Mouse (Mus musculus): Measurements from ENCODE around the gene 4933415A04Rik.
A peak's percentile ranks its signal among the peaks of the same experiment; 100 is the strongest.

The 4933415A04Rik gene

DNA sequence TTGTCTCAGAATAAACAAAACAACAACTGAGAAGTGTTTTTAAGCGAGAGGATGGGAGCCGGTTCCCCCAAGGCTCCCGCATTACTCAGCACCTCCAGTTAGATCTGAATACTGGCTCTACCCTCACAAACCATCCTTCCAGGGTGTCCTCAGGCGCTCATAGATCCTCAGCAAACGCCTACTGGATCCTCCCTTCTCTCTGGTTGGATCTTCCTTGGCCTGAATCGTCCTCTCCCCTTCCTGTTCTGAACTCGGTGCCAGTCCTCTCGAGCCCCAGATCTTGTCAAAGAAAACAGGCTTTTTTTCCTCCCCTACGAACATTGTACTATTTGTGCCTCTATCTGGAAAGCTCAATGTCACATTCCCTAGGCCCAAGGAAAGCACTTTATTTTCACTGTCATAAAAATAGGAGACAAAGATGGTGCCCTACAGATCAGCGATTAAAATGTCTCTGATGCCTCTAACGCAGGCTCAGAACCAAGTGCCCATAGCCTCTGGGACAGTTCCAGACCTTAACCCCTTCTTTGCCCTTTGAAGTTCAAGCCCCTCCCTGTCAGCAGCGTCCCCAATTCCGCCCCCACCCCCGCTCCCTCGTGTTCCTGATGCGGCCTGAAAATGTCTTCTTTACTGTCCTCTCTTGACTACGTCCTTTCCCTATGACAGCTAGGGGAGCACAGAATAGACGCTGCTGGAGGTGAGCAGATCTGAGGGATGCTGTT is 40.2 kb downstream of the 4933415A04Rik start:
- DNase-seq (ENCODE audit: extremely low spot score, low read depth, low spot score) = no peak

DNA sequence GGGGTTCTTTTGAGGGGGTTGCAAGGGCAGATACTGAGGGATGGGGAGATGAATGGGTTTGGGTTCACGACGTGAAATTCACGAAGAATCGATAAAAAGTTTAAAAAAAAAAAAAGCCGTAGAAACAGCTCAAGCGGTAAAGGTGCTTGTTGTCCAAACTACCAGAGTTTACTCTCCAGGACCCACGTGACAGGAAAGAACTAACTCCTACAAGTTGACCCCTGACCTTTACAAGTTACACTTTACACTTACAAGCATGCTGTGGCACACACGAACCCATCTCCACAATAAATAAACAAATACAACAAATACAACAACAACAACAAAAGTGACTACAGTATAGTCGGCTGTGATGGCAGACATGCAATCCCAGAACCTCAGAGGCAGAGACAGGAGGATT is 44.8 kb downstream of the 4933415A04Rik start:
- DNase-seq (ENCODE audit: extremely low spot score, low read depth, low spot score) = no peak

DNA sequence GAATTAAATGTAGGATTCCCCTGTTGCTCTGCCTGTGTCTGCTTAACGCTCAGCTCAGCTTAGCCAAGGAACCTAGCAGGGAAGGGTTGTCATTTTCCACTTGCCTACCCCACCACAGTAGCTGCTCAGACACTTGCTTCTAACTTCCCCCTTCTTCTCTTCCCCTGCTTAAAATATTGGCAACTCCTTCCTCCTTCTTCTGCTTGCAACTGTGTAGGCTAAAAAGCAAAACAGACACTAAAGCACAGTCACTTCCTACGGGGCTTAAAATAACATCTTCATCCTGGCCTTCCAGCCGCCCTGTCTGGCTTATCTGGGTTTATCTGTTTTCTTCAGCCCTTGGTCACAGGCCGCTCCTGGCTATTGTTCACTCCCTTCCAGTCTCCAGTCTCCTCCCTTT is 45.7 kb downstream of the 4933415A04Rik start:
- no peak for DNase-seq (ENCODE audit: extremely low spot score, low read depth, low spot score)

DNA sequence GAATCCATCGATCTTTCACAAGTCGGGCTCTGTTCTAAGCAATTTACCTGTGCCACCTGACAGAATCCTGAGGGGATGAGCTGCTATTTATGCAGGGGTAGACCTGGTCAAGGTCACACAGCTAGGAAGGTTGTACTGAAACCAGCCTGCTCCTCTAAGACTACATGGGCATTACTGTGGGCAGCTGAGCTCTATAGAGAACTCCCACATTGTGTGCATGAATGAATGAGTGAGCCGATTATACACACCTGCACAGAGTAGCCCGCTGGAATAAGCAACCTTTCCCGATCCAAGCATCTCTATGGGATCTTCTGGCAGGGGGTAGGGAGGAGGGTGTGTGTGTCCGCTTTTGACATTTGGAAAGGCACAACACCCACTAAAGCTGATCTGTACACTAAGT is 46.3 kb downstream of the 4933415A04Rik start:
- DNase-seq (ENCODE audit: extremely low spot score, low read depth, low spot score) = no peak

DNA sequence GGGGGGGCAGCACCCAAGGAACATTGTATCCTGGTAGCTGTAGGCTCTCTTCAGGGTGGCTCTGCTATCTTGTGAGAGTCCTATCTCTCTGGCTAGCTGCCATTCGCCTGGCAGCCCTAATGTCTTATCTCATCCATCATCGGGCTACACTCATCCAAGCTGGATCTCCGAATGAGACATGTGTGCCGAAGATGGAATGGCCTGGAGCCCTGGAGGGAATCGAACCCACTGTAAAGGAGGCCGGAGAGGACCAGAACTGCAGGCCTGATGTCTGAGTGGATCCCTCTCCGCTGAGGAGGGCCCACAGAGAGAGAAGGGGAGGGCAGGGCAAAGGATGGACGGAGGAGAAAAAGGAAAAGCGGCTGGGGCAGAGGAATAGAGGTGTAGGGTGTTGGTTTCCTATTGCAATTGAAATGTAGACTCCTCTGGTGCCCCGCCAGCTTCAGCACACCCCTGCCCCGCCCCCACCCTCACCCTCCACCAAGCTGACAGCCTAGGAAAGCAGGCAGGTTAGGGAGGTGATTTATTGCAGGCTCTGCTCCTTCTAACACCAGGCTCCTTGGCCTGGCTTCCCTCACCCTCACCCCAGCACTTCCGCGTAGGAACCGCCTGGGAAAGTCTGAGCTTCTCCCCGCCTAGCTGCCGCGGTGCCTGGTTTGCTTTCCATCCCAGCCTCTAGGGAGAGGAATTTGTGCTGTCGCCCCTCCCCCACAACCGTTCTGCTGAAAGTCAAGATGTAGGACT is 47.0 kb downstream of the 4933415A04Rik start:
- peak; percentile 70 for DNase-seq (ENCODE audit: extremely low spot score, low read depth, low spot score)

DNA sequence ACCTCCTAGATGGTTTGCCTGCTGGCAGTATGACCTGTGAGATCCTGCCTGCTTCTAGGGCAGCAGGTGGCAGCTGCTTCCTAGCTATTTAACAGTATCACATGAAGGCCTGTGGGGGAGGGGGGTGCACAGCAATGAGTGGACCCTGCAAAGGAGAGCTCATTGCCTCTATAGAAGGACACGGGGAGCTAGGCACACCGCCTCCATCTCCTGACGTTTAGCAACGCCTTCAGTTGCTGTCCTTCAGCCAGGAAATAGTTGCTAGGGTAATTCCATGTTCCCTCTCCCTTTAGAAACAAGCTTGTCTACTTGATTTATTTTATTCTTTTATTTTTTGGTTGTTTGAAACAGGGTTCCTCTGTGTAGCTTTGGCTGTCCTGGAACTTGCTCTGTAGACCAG is 49.9 kb downstream of the 4933415A04Rik start:
- no peak for DNase-seq (ENCODE audit: extremely low spot score, low read depth, low spot score)

DNA sequence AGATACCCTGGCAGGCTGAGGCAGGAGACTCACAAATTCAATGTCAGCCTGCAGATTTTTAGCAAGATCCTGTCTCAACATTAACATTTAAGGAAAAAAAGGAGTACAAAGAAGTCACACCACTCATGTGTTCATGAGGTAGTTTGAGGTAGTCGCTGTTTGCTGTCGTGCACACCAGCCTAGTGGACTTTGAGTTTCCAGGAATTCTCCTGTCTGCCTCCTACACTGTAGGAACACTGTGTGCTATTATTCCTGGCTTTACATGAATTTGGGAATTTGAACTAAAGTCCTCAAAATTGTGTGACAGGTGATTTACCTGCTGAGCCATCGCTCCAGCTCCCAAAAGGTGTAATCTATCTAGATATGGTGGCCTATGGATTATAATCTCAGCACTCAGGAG is 51.6 kb downstream of the 4933415A04Rik start:
- DNase-seq (ENCODE audit: extremely low spot score, low read depth, low spot score) = no peak

All from hindlimb bud, embryonic 11.5 days (tissue).